In genomic region chr12:102302322-102302721, GRCm38 (mm10) we compare ENCODE assay signal across 9 mouse cellular contexts. TPM values are rescaled to one million over a fixed set of nuclear protein-coding genes. Genes with fewer than 3 reads are reported as not detected.
DNase-seq lines count a peak whose midpoint lies in the region; ATAC-seq lines count a peak whose summit lies in the region.
"Had no signal": no experiment of that assay in that cellular context is flagged by ENCODE, and none has a peak within 500 bp of the region (broad histone marks: within the 10 kb centered on the region; RNA-seq: fewer than 3 reads in every experiment).

No protein-coding gene starts in this region.

- no peaks in the 10 kb centered on the region for H3K9me3 ChIP-seq in hindbrain, embryonic 10.5 days
- no peaks in the 10 kb centered on the region for H3K9me3 ChIP-seq in hindbrain, embryonic 11.5 days (ENCODE audit: control insufficient read depth, low read length)

- H3K27ac ChIP-seq in hindbrain, embryonic 10.5 days, result peak overlapping the region; percentile 66
- H3K27ac ChIP-seq in hindbrain, embryonic 11.5 days (ENCODE audit: low read depth, low read length), result no peak overlapping the region

- H3K27me3 ChIP-seq in hindbrain, embryonic 10.5 days (ENCODE audit: insufficient read depth, poor library complexity, severe bottlenecking), result no peaks in the 10 kb centered on the region
- no peaks in the 10 kb centered on the region for H3K27me3 ChIP-seq in hindbrain, embryonic 11.5 days (ENCODE audit: control insufficient read depth, insufficient read depth, low read length)

- DNase-seq in hindbrain, embryonic 10.5 days (ENCODE audit: low spot score), result no peak
- no peak for DNase-seq in hindbrain, embryonic 11.5 days (ENCODE audit: low spot score)
- peak; percentile 62 for DNase-seq in kidney, postnatal 10 days
- no peak for DNase-seq in retina, embryonic 14.5 days (ENCODE audit: low spot score)
- no peak for DNase-seq in left cerebral cortex, adult 8-10 months (ENCODE audit: low spot score in 2 of 2)
- DNase-seq in thymus, postnatal 36 days, result no peak
- DNase-seq: thymus, adult 18-20 months had no signal

- no peak overlapping the region for H3K9ac ChIP-seq in hindbrain, embryonic 11.5 days (ENCODE audit: low read depth, low read length)

- no peak overlapping the region for H3K4me3 ChIP-seq in hindbrain, embryonic 10.5 days
- no peak overlapping the region for H3K4me3 ChIP-seq in hindbrain, embryonic 11.5 days (ENCODE audit: low read depth, low read length)

- WGBS in hindbrain, embryonic 10.5 days, result 76% methylated on average over 9 of the region's 9 CpGs
- WGBS in hindbrain, embryonic 11.5 days, result 67% methylated on average over 9 of the region's 9 CpGs

- no peaks in the 10 kb centered on the region for H3K36me3 ChIP-seq in hindbrain, embryonic 10.5 days
- H3K36me3 ChIP-seq in hindbrain, embryonic 11.5 days (ENCODE audit: control insufficient read depth, insufficient read depth, low read length), result no peaks in the 10 kb centered on the region

- ATAC-seq in hindbrain, embryonic 11.5 days (ENCODE audit: low FRiP score), result no peak
- peak; percentile 87 for ATAC-seq in common myeloid progenitor, adult 5-6 weeks (replicated peaks; ENCODE audit: low read depth, poor library complexity, severe bottlenecking)
- ATAC-seq in monocyte, adult 5-6 weeks (replicated peaks; ENCODE audit: insufficient number of reproducible peaks, low FRiP score, low TSS enrichment, poor library complexity, severe bottlenecking), result peak; percentile 59

- no peak overlapping the region for H3K4me2 ChIP-seq in hindbrain, embryonic 11.5 days (replicated peaks; ENCODE audit: low read depth, low read length)

- H3K4me1 ChIP-seq in hindbrain, embryonic 10.5 days (replicated peaks), result peaks cover 38% of the 10 kb centered on the region
- 0 out of 2 replicates have a peak, but pooled peaks cover 2% of the 10 kb centered on the region for H3K4me1 ChIP-seq in hindbrain, embryonic 11.5 days (replicated peaks; ENCODE audit: control insufficient read depth, insufficient read depth, low read length)

RNA-seq across cellular contexts. Expression of gene Rin3, which starts 19.5 kb away (rescaled TPM):
- 5.1 TPM in 2 replicates for polyA plus RNA-seq in hindbrain, embryonic 10.5 days (2016; fragmentation: Nextera tagmentation; extraction: Ambion mirVana)
- 3.1 and 5.0 TPM in 2 replicates for polyA plus RNA-seq in hindbrain, embryonic 11.5 days (2014; fragmentation: Nextera tagmentation; extraction: Ambion mirVana)
- total RNA-seq in common myeloid progenitor, adult 5-6 weeks (2017), result 44.7 and 86.3 TPM in 2 replicates
- total RNA-seq in monocyte, adult 5-6 weeks (2017), result 60.2 to 126 TPM (median 89.9 TPM) in 3 replicates
- total RNA-seq in left cerebral cortex, adult 8-10 months (2022), result 1 to 10 TPM; 2.7 to 5.3 (median 4.9) TPM
